Mouse (Mus musculus) hindbrain, embryonic 10.5 days (tissue): Measurements from ENCODE around the gene Usp50. TPM values are rescaled to one million over a fixed set of nuclear protein-coding genes. Genes with fewer than 3 reads are reported as not detected.

Source experiments
- DNase-seq: peaks from one replicate; pipeline ENCODE4 v3.0.0-alpha.2; 2017; ENCODE audit warnings: low spot score
- H3K27ac ChIP-seq: fragments of 300-500 bp; sonication (generic); 2 replicates; pipeline ENCODE4 v1.5.1; 2016; ENCODE audit warnings: mild to moderate bottlenecking, moderate library complexity
- H3K27me3 ChIP-seq: fragments of 300-500 bp; sonication (generic); 2 replicates; pipeline ENCODE4 v1.6.1; 2016; ENCODE audit warnings: mild to moderate bottlenecking; ENCODE audit not compliant: poor library complexity, insufficient read depth, severe bottlenecking
- H3K36me3 ChIP-seq: fragments of 300-500 bp; sonication (generic); 2 replicates; pipeline ENCODE4 v1.6.1; 2016; ENCODE audit warnings: mild to moderate bottlenecking, moderate library complexity
- H3K4me1 ChIP-seq: fragments of 300-500 bp; sonication (generic); replicated peaks from 2 replicates; pipeline ENCODE4 v1.6.1; 2016; ENCODE audit warnings: mild to moderate bottlenecking
- H3K4me3 ChIP-seq: fragments of 300-500 bp; sonication (generic); 2 replicates; pipeline ENCODE4 v1.5.1; 2016; ENCODE audit warnings: mild to moderate bottlenecking, moderate library complexity
- H3K9me3 ChIP-seq: fragments of 300-500 bp; sonication (generic); 2 replicates; pipeline ENCODE4 v1.6.1; 2016; ENCODE audit warnings: mild to moderate bottlenecking, moderate library complexity
- WGBS: fragments of 180-500 bp; shearing (Covaris S2); methylation state at CpG from one replicate; pipeline ENCODE4 v1.1.7; 2016; 5-methylcytosine and 5-hydroxymethylcytosine counted together
- polyA plus RNA-seq: library from polyadenylated mRNA; unstranded; fragments of >200 nt; fragmentation: Nextera tagmentation; extraction: Ambion mirVana; gene quantifications from 2 replicates; pipeline ENCODE4 v1.2.1, GENCODE M21; 2016

Usp50 gene
- polyA plus RNA-seq, 1 experiment from 2014 or later, result 2.1 TPM

- 92% methylated on average over 4 of the region's 4 CpGs for WGBS
- Histone ChIP-seq H3K27ac (no peak overlapping the region), H3K4me1 (no peaks in the 10 kb centered on the region), H3K27me3 (no peaks in the 10 kb centered on the region), H3K4me3 (no peak overlapping the region), H3K9me3 (no peaks in the 10 kb centered on the region), H3K36me3 (peaks cover 74% of the 10 kb centered on the region)
- no peak for DNase-seq
Measured at GRCm38 (mm10) chr2:126729207-126729606, 54.1 kb downstream of the Usp50 start.

GRCm38 (mm10) chr2:126712950-126713349, 70.3 kb downstream of the Usp50 start:
- Histone ChIP-seq H3K9me3 (no peaks in the 10 kb centered on the region), H3K27me3 (no peaks in the 10 kb centered on the region), H3K36me3 (peaks cover 21% of the 10 kb centered on the region), H3K4me3 (no peak overlapping the region), H3K27ac (no peak overlapping the region), H3K4me1 (peaks cover 8% of the 10 kb centered on the region)
- DNase-seq, result no peak

- Histone ChIP-seq H3K27me3 (no peaks in the 10 kb centered on the region), H3K27ac (no peak overlapping the region), H3K4me3 (no peak overlapping the region), H3K9me3 (no peaks in the 10 kb centered on the region), H3K36me3 (peaks cover 17% of the 10 kb centered on the region), H3K4me1 (peaks cover 10% of the 10 kb centered on the region)
- 95% methylated on average over 5 of the region's 5 CpGs for WGBS
- DNase-seq, result no peak
Measured at GRCm38 (mm10) chr2:126712526-126712925, 70.7 kb downstream of the Usp50 start.

GRCm38 (mm10) chr2:126708361-126708760, 74.9 kb downstream of the Usp50 start:
- peaks cover 4% of the 10 kb centered on the region; the same call in 1 of the 2 replicates for H3K27me3 ChIP-seq
- H3K36me3 ChIP-seq, result peaks cover 4% of the 10 kb centered on the region; the same call in 1 of the 2 replicates
- H3K4me3 ChIP-seq, result peak overlapping the region; percentile 82
- DNase-seq, result no peak
- no peak overlapping the region for H3K27ac ChIP-seq
- 88% methylated on average over 4 of the region's 4 CpGs for WGBS
- H3K4me1 ChIP-seq, result peaks cover 10% of the 10 kb centered on the region
- no peaks in the 10 kb centered on the region for H3K9me3 ChIP-seq

GRCm38 (mm10) chr2:126707438-126707779, 75.9 kb downstream of the Usp50 start:
- Histone ChIP-seq H3K27ac (peak overlapping the region; percentile 93), H3K27me3 (peaks cover 4% of the 10 kb centered on the region; the same call in 1 of the 2 replicates), H3K4me3 (peak overlapping the region; percentile 82), H3K36me3 (peaks cover 4% of the 10 kb centered on the region; the same call in 1 of the 2 replicates), H3K4me1 (peaks cover 10% of the 10 kb centered on the region), H3K9me3 (no peaks in the 10 kb centered on the region)
- DNase-seq, result no peak
- under 1% methylated on average over 23 of the region's 23 CpGs for WGBS

- DNase-seq, result peak; percentile 98
- Histone ChIP-seq H3K9me3 (no peaks in the 10 kb centered on the region), H3K4me1 (peaks cover 10% of the 10 kb centered on the region), H3K36me3 (peaks cover 4% of the 10 kb centered on the region; the same call in 1 of the 2 replicates), H3K4me3 (peak within 1 kb of the TSS; percentile 82), H3K27me3 (peaks cover 4% of the 10 kb centered on the region; the same call in 1 of the 2 replicates), H3K27ac (peak within 1 kb of the TSS; percentile 93)
- WGBS, result 2% methylated on average over 47 of the region's 47 CpGs
Measured at GRCm38 (mm10) chr2:126706759-126707437, 76.4 kb downstream of the Usp50 start, which contains the start of gene Usp8. Gene Usp8, plus strand, starts transcription at chr2:126707328.

GRCm38 (mm10) chr2:126695285-126695684, 88.0 kb downstream of the Usp50 start:
- H3K27ac ChIP-seq, result no peak overlapping the region
- DNase-seq, result no peak
- H3K9me3 ChIP-seq, result no peaks in the 10 kb centered on the region
- H3K4me1 ChIP-seq, result no peaks in the 10 kb centered on the region
- H3K4me3 ChIP-seq, result no peak overlapping the region
- H3K36me3 ChIP-seq, result no peaks in the 10 kb centered on the region
- WGBS, result 85% methylated on average over 6 of the region's 6 CpGs
- H3K27me3 ChIP-seq, result no peaks in the 10 kb centered on the region

GRCm38 (mm10) chr2:126691290-126691689, 92.0 kb downstream of the Usp50 start:
- no peaks in the 10 kb centered on the region for H3K9me3 ChIP-seq
- H3K4me1 ChIP-seq, result no peaks in the 10 kb centered on the region
- no peak for DNase-seq
- no peaks in the 10 kb centered on the region for H3K27me3 ChIP-seq
- H3K36me3 ChIP-seq, result peaks cover 12% of the 10 kb centered on the region
- no peak overlapping the region for H3K27ac ChIP-seq
- H3K4me3 ChIP-seq, result no peak overlapping the region
- 87% methylated on average over 3 of the region's 3 CpGs for WGBS

GRCm38 (mm10) chr2:126682937-126683336, 100.3 kb downstream of the Usp50 start:
- no peak for DNase-seq
- WGBS, result 93% methylated on average over 1 of the region's 1 CpGs
- no peak overlapping the region for H3K27ac ChIP-seq
- H3K36me3 ChIP-seq, result peaks cover 70% of the 10 kb centered on the region
- H3K4me3 ChIP-seq, result no peak overlapping the region
- H3K4me1 ChIP-seq, result no peaks in the 10 kb centered on the region
- peaks cover 6% of the 10 kb centered on the region for H3K9me3 ChIP-seq
- no peaks in the 10 kb centered on the region for H3K27me3 ChIP-seq

- WGBS, result 87% methylated on average over 2 of the region's 2 CpGs
- Histone ChIP-seq H3K36me3 (peaks cover 73% of the 10 kb centered on the region), H3K4me3 (no peak overlapping the region)
Measured at GRCm38 (mm10) chr2:126682333-126682732, 100.9 kb downstream of the Usp50 start.

GRCm38 (mm10) chr2:126677366-126677765, 105.9 kb downstream of the Usp50 start:
- Histone ChIP-seq H3K36me3 (peaks cover 55% of the 10 kb centered on the region), H3K9me3 (peaks cover 6% of the 10 kb centered on the region; the same call in 1 of the 2 replicates), H3K4me3 (peak overlapping the region; percentile 94; the same call in 1 of the 2 replicates), H3K27ac (no peak overlapping the region), H3K4me1 (peaks cover 29% of the 10 kb centered on the region), H3K27me3 (no peaks in the 10 kb centered on the region)
- no peak for DNase-seq
- whole genome bisulfite sequencing, result 94% methylated on average over 1 of the region's 1 CpGs

More at GRCm38 (mm10) chr2:126682333-126682732, 100.9 kb downstream of the Usp50 start:
- H3K9me3 ChIP-seq, result peaks cover 6% of the 10 kb centered on the region
- H3K27me3 ChIP-seq, result no peaks in the 10 kb centered on the region
- DNase-seq, result no peak
- 0 out of 2 replicates have a peak, but pooled peaks cover 2% of the 10 kb centered on the region for H3K4me1 ChIP-seq
- H3K27ac ChIP-seq, result no peak overlapping the region

- Histone ChIP-seq H3K27ac (peak within 1 kb of the TSS; percentile 100), H3K4me3 (peak within 1 kb of the TSS; percentile 94), H3K36me3 (peaks cover 45% of the 10 kb centered on the region), H3K27me3 (no peaks in the 10 kb centered on the region), H3K4me1 (peaks cover 39% of the 10 kb centered on the region), H3K9me3 (peaks cover 6% of the 10 kb centered on the region; the same call in 1 of the 2 replicates)
- no peak for DNase-seq
- WGBS, result 27% methylated on average over 12 of the region's 12 CpGs
Measured at GRCm38 (mm10) chr2:126676122-126676515, 107.2 kb downstream of the Usp50 start, which contains the start of gene Gabpb1. Gene Gabpb1, minus strand, starts transcription at chr2:126676337.
